Mouse (Mus musculus): ENCODE data around the gene Rab40b. TPM values are rescaled to one million over a fixed set of nuclear protein-coding genes. Genes with fewer than 3 reads are reported as not detected.

The Rab40b gene
- total and polyA plus RNA-seq, 3 experiments, result not detected

DNA sequence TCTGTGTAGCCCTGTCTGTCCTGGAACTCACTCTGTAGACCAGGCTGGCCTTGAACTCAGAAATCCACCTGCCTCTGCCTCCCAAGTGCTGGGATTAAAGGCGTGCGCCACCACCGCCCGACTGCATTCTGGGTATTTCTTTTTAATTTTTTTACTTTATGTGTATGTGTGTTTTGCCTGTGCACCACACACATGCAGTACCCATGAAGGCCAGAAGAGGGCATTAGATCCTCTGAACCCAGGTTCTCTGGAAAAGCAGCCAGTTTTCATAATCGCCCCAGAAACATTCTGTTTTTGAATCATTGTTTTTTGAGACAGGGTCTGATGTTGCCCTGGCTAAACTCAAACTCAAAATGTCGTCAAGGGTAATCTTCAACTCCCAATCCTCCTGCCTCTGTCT, 18.4 kb downstream of the Rab40b start:
- dilution Hi-C loops (cut with MboI; ENCODE audit: extremely low pct_ligation_motif_present, extremely low pct_unique_long_range_greater_than_20kb, low sequenced_read_pairs) (no loop called here), in situ Hi-C loops (cut with MboI; ENCODE audit: low pct_ligation_motif_present, low pct_unique_long_range_greater_than_20kb, low sequenced_read_pairs) (no loop called here)
- no peaks in the 10 kb centered on the region for H3K9me3 ChIP-seq (replicated peaks; ENCODE audit: low read length)

DNA sequence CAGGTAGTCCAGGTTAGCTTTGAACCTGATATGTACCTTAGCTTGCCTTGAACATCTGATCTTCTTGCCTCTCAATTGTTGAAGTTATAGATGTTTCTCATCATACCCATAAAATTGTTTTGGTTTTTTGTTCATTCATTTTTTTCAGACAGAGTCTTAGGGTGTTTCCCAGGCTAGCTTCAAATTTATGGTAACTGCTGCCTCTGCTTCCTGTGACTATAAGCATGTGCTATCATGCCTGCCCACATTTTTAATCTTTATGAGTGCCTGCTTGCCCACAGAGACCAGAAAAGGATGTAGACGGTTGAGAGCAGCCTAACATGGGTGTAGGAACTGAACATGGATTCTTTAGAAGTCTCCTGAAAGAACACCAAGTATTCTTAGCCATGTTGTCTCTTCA, 19.3 kb downstream of the Rab40b start:
- no peak for TF ChIP-seq RAD21 (IDR thresholded peaks at IDR 0.05; ENCODE audit: low read depth, low read length)
- TF ChIP-seq GABPA (IDR thresholded peaks at IDR 0.05; ENCODE audit: insufficient replicate concordance, low read depth, low read length), result no peak
- TF ChIP-seq MAFK (IDR thresholded peaks at IDR 0.05; ENCODE audit: insufficient replicate concordance, low read length), result no peak
- TF ChIP-seq MYC (IDR thresholded peaks at IDR 0.05; ENCODE audit: low read depth, low read length), result no peak
- TF ChIP-seq UBTF (IDR thresholded peaks at IDR 0.05; ENCODE audit: low read depth, low read length), result no peak
- no peak for TF ChIP-seq E2F4 (IDR thresholded peaks at IDR 0.05; ENCODE audit: insufficient replicate concordance, low read depth, low read length)
- no peak for TF ChIP-seq ETS1 (conservative IDR thresholded peaks at IDR 0.05; ENCODE audit: low read depth, low read length)
- TF ChIP-seq NELFE (IDR thresholded peaks at IDR 0.05; ENCODE audit: low read depth, low read length), result no peak
- TF ChIP-seq JUN (IDR thresholded peaks at IDR 0.05; ENCODE audit: insufficient read depth, low read depth, low read length), result no peak
- Histone ChIP-seq H3K4me1 (ENCODE audit: control insufficient read depth in 1 of 2, insufficient read depth in 2 of 2) (no peaks in the 10 kb centered on the region), H3K79me2 (replicated peaks; ENCODE audit: control insufficient read depth, extremely low read depth, insufficient read depth, poor library complexity, severe bottlenecking) (no peaks in the 10 kb centered on the region), H3K27ac (ENCODE audit: insufficient read depth, low read depth) (no peak overlapping the region), H3K27me3 (replicated peaks) (peaks cover 8% of the 10 kb centered on the region), H3K36me3 (replicated peaks in 1 of 2; ENCODE audit: control insufficient read depth in 1 of 2, insufficient read depth in 1 of 2, low read length in 1 of 2) (no peaks in the 10 kb centered on the region), H3K9ac (ENCODE audit: insufficient read depth, low read depth) (no peak overlapping the region), H3K4me2 (ENCODE audit: insufficient read depth, low read depth, poor library complexity, severe bottlenecking) (no peak overlapping the region), H3K4me3 (replicated peaks in 1 of 3; ENCODE audit: low read depth in 2 of 3, low read length in 2 of 3, poor library complexity in 1 of 3) (no peak overlapping the region), H3K9me3 (replicated peaks; ENCODE audit: low read length) (no peaks in the 10 kb centered on the region)
- in situ Hi-C loops (cut with MboI; ENCODE audit: low pct_ligation_motif_present, low pct_unique_long_range_greater_than_20kb, low sequenced_read_pairs) (no loop called here), dilution Hi-C loops (cut with MboI; ENCODE audit: extremely low pct_ligation_motif_present, extremely low pct_unique_long_range_greater_than_20kb, low sequenced_read_pairs) (no loop called here)
- no peak for DNase-seq (ENCODE audit: extremely low read depth)

More for the DNA sequence above, 18.4 kb downstream of the Rab40b start:
- Histone ChIP-seq H3K4me2 (ENCODE audit: insufficient read depth, low read depth, poor library complexity, severe bottlenecking) (no peak overlapping the region), H3K27ac (ENCODE audit: insufficient read depth, low read depth) (no peak overlapping the region), H3K4me3 (replicated peaks in 1 of 3; ENCODE audit: low read depth in 2 of 3, low read length in 2 of 3, poor library complexity in 1 of 3) (no peak overlapping the region), H3K36me3 (replicated peaks in 1 of 2; ENCODE audit: control insufficient read depth in 1 of 2, insufficient read depth in 1 of 2, low read length in 1 of 2) (no peaks in the 10 kb centered on the region), H3K27me3 (replicated peaks) (peaks cover 12% of the 10 kb centered on the region), H3K4me1 (ENCODE audit: control insufficient read depth in 1 of 2, insufficient read depth in 2 of 2) (no peaks in the 10 kb centered on the region), H3K79me2 (replicated peaks; ENCODE audit: control insufficient read depth, extremely low read depth, insufficient read depth, poor library complexity, severe bottlenecking) (no peaks in the 10 kb centered on the region), H3K9ac (ENCODE audit: insufficient read depth, low read depth) (no peak overlapping the region)
- TF ChIP-seq MXI1 (IDR thresholded peaks at IDR 0.05; ENCODE audit: low read depth, low read length) (no peak), ZNF384 (IDR thresholded peaks at IDR 0.05; ENCODE audit: low read depth, low read length) (peak; percentile 69), RAD21 (IDR thresholded peaks at IDR 0.05; ENCODE audit: low read depth, low read length) (peak; percentile 53), SMC3 (IDR thresholded peaks at IDR 0.05; ENCODE audit: low read depth, low read length) (peak; percentile 54), CTCF (conservative IDR thresholded peaks at IDR 0.05 in 1 of 2, IDR thresholded peaks at IDR 0.05 in 1 of 2; ENCODE audit: low read depth in 2 of 2, low read length in 2 of 2) (peak; percentile 64 to 84), USF2 (conservative IDR thresholded peaks at IDR 0.05; ENCODE audit: low read depth, low read length) (no peak)
- peak; percentile 64 for DNase-seq (ENCODE audit: extremely low read depth)
